Mouse (Mus musculus): ENCODE data around the gene Robo2. TPM values are rescaled to one million over a fixed set of nuclear protein-coding genes. Genes with fewer than 3 reads are reported as not detected.

Gene Robo2
- total and polyA plus RNA-seq, 2 experiments from 2014 or later, result 50.0 to 101 TPM

GRCm38 (mm10) chr16:73855821-73856220 lies 555.8 kb downstream of the Robo2 start:
- Histone ChIP-seq H3K27ac (no peak overlapping the region), H3K36me3 (ENCODE audit: insufficient read depth, low read length) (no peaks in the 10 kb centered on the region), H3K4me2 (ENCODE audit: low read depth, low read length) (no peak overlapping the region), H3K9ac (replicated peaks; ENCODE audit: low read length) (no peak overlapping the region), H3K9me3 (ENCODE audit: low read length) (no peaks in the 10 kb centered on the region), H3K27me3 (ENCODE audit: insufficient read depth, low read length) (no peaks in the 10 kb centered on the region), H3K4me3 (ENCODE audit: low read length) (no peak overlapping the region), H3K4me1 (ENCODE audit: insufficient read depth, low read length) (no peaks in the 10 kb centered on the region)
- WGBS, result 84% methylated on average over 3 of the region's 3 CpGs
- no peak for DNase-seq (ENCODE audit: low spot score)
- no peak for TF ChIP-seq CTCF (IDR thresholded peaks at IDR 0.05; ENCODE audit: low read depth)
- no peak for ATAC-seq

MicroRNAs encoded within 50 kb of the gene (microRNA counts, 519-probe panel; counts per million panel counts)
- microRNA mmu-miR-691, result 3,132 counts per million, percentile 51 among the panel's probes with 10 or more counts

Small RNA genes within 50 kb of the gene (microRNA-seq; reads per million reads assigned to microRNA genes)
- 0 reads per million in 2 experiments for gene Gm24272
- gene Mir691, result 0 reads per million in 2 experiments
